Mouse (Mus musculus) liver, embryonic 12.5 days (tissue): ENCODE data around the gene Stra8. TPM values are rescaled to one million over a fixed set of nuclear protein-coding genes. Genes with fewer than 3 reads are reported as not detected.

Source experiments
- ATAC-seq: fragments of 200-750 bp; cut with Nextera tagmentation; 2 replicates; pipeline ENCODE4 v1.8.0; 2017; ENCODE audit warnings: moderate number of reproducible peaks, mild to moderate bottlenecking, moderate library complexity
- H3K27ac ChIP-seq: fragments of 300-500 bp; sonication (generic); 2 replicates; pipeline ENCODE4 v1.5.1; 2016; ENCODE audit warnings: mild to moderate bottlenecking
- H3K27me3 ChIP-seq: fragments of 300-500 bp; sonication (generic); replicated peaks from 2 replicates; pipeline ENCODE4 v1.6.1; 2016; ENCODE audit warnings: mild to moderate bottlenecking, moderate library complexity
- H3K36me3 ChIP-seq: fragments of 300-500 bp; sonication (generic); 2 replicates; pipeline ENCODE4 v1.6.1; 2016; ENCODE audit warnings: mild to moderate bottlenecking, moderate library complexity
- H3K4me1 ChIP-seq: fragments of 300-500 bp; sonication (generic); 2 replicates; pipeline ENCODE4 v1.6.1; 2016
- H3K4me2 ChIP-seq: fragments of 300-500 bp; sonication (generic); 2 replicates; pipeline ENCODE4 v1.6.1; 2016; ENCODE audit warnings: mild to moderate bottlenecking, moderate library complexity
- H3K4me3 ChIP-seq: fragments of 300-500 bp; sonication (generic); 2 replicates; pipeline ENCODE4 v1.5.1; 2016; ENCODE audit warnings: mild to moderate bottlenecking, moderate library complexity
- H3K9ac ChIP-seq: fragments of 300-500 bp; sonication (generic); 2 replicates; pipeline ENCODE4 v1.6.1; 2016; ENCODE audit warnings: mild to moderate bottlenecking, moderate library complexity
- H3K9me3 ChIP-seq: fragments of 300-500 bp; sonication (generic); replicated peaks from 2 replicates; pipeline ENCODE4 v1.6.1; 2016; ENCODE audit warnings: mild to moderate bottlenecking, moderate library complexity
- WGBS: fragments of 180-500 bp; shearing (Covaris S2); methylation state at CpG from one replicate; pipeline ENCODE4 v1.1.7; 2016; ENCODE audit not compliant: insufficient replicate concordance; 5-methylcytosine and 5-hydroxymethylcytosine counted together
- polyA plus RNA-seq: library from polyadenylated mRNA; unstranded; fragments of >200 nt; fragmentation: Nextera tagmentation; extraction: Ambion mirVana; gene quantifications from 2 replicates; pipeline ENCODE4 v1.2.1, GENCODE M21; 2016

The Stra8 gene
- polyA plus RNA-seq, 1 experiment from 2014 or later = not detected

- Histone ChIP-seq H3K4me1 (peaks cover 8% of the 10 kb centered on the region), H3K4me3 (no peak overlapping the region), H3K9ac (no peak overlapping the region), H3K36me3 (no peaks in the 10 kb centered on the region), H3K27ac (no peak overlapping the region), H3K27me3 (peaks cover 6% of the 10 kb centered on the region; the same call in 1 of the 2 replicates), H3K9me3 (no peaks in the 10 kb centered on the region), H3K4me2 (no peak overlapping the region)
- ATAC-seq = peak; percentile 69
- 46% methylated on average over 14 of the region's 14 CpGs for WGBS
Observed at GRCm38 (mm10) chr6:34921941-34922340, 2.0 kb downstream of the Stra8 start.

GRCm38 (mm10) chr6:34927156-34927555 is 7.2 kb downstream of the Stra8 start:
- H3K27me3 ChIP-seq = no peaks in the 10 kb centered on the region

GRCm38 (mm10) chr6:34927594-34927993 is 7.6 kb downstream of the Stra8 start:
- ATAC-seq = no peak
- no peak overlapping the region for H3K27ac ChIP-seq
- H3K9ac ChIP-seq = no peak overlapping the region
- 89% methylated on average over 8 of the region's 8 CpGs for WGBS
- no peaks in the 10 kb centered on the region for H3K4me1 ChIP-seq
- H3K4me3 ChIP-seq = no peak overlapping the region
- no peaks in the 10 kb centered on the region for H3K27me3 ChIP-seq
- H3K36me3 ChIP-seq = no peaks in the 10 kb centered on the region
- no peaks in the 10 kb centered on the region for H3K9me3 ChIP-seq
- no peak overlapping the region for H3K4me2 ChIP-seq

More at GRCm38 (mm10) chr6:34927156-34927555, 7.2 kb downstream of the Stra8 start:
- no peaks in the 10 kb centered on the region for H3K9me3 ChIP-seq
- H3K27ac ChIP-seq = no peak overlapping the region
- H3K4me2 ChIP-seq = no peak overlapping the region
- 39% methylated on average over 4 of the region's 4 CpGs for WGBS
- H3K4me1 ChIP-seq = no peaks in the 10 kb centered on the region
- H3K36me3 ChIP-seq = no peaks in the 10 kb centered on the region
- no peak overlapping the region for H3K4me3 ChIP-seq
- peak; percentile 32; the same call in 1 of the 2 replicates for ATAC-seq
- H3K9ac ChIP-seq = no peak overlapping the region

GRCm38 (mm10) chr6:34932633-34933032 is 12.7 kb downstream of the Stra8 start:
- Histone ChIP-seq H3K9ac (no peak overlapping the region), H3K4me2 (no peak overlapping the region), H3K4me1 (no peaks in the 10 kb centered on the region), H3K36me3 (no peaks in the 10 kb centered on the region), H3K27ac (no peak overlapping the region), H3K9me3 (no peaks in the 10 kb centered on the region), H3K27me3 (no peaks in the 10 kb centered on the region), H3K4me3 (no peak overlapping the region)
- WGBS = 66% methylated on average over 1 of the region's 1 CpGs
- no peak for ATAC-seq

GRCm38 (mm10) chr6:34936743-34937142 is 16.8 kb downstream of the Stra8 start:
- Histone ChIP-seq H3K4me1 (peaks cover 9% of the 10 kb centered on the region; the same call in 1 of the 2 replicates), H3K27me3 (no peaks in the 10 kb centered on the region), H3K27ac (no peak overlapping the region), H3K9ac (no peak overlapping the region), H3K4me2 (no peak overlapping the region), H3K4me3 (no peak overlapping the region), H3K36me3 (no peaks in the 10 kb centered on the region), H3K9me3 (no peaks in the 10 kb centered on the region)
- 54% methylated on average over 5 of the region's 5 CpGs for WGBS
- no peak for ATAC-seq

GRCm38 (mm10) chr6:34938280-34938928 is 18.4 kb downstream of the Stra8 start:
- ATAC-seq = no peak
- Histone ChIP-seq H3K36me3 (no peaks in the 10 kb centered on the region), H3K4me1 (peaks cover 9% of the 10 kb centered on the region; the same call in 1 of the 2 replicates), H3K4me2 (no peak overlapping the region), H3K9me3 (no peaks in the 10 kb centered on the region), H3K9ac (no peak overlapping the region), H3K27ac (0 out of 2 replicates have a peak overlapping the region, but pooled peaks have one; percentile 24), H3K4me3 (no peak overlapping the region), H3K27me3 (0 out of 2 replicates have a peak, but pooled peaks cover 1% of the 10 kb centered on the region)
- 49% methylated on average over 7 of the region's 7 CpGs for WGBS

GRCm38 (mm10) chr6:34938929-34939325 is 19.0 kb downstream of the Stra8 start:
- Histone ChIP-seq H3K36me3 (no peaks in the 10 kb centered on the region), H3K4me1 (peaks cover 9% of the 10 kb centered on the region; the same call in 1 of the 2 replicates), H3K9me3 (no peaks in the 10 kb centered on the region), H3K27ac (no peak overlapping the region), H3K27me3 (0 out of 2 replicates have a peak, but pooled peaks cover 7% of the 10 kb centered on the region), H3K9ac (no peak overlapping the region), H3K4me2 (no peak overlapping the region), H3K4me3 (no peak overlapping the region)
- WGBS = 36% methylated on average over 4 of the region's 4 CpGs
- ATAC-seq = no peak

- H3K4me3 ChIP-seq = no peak overlapping the region
- H3K36me3 ChIP-seq = no peaks in the 10 kb centered on the region
- H3K4me1 ChIP-seq = peaks cover 9% of the 10 kb centered on the region; the same call in 1 of the 2 replicates
- H3K9ac ChIP-seq = no peak overlapping the region
- no peaks in the 10 kb centered on the region for H3K9me3 ChIP-seq
- H3K4me2 ChIP-seq = no peak overlapping the region
- no peak for ATAC-seq
- H3K27me3 ChIP-seq = 0 out of 2 replicates have a peak, but pooled peaks cover 10% of the 10 kb centered on the region
- WGBS = 78% methylated on average over 8 of the region's 8 CpGs
- no peak overlapping the region for H3K27ac ChIP-seq
Observed at GRCm38 (mm10) chr6:34939451-34939850, 19.5 kb downstream of the Stra8 start.

- WGBS = 60% methylated on average over 2 of the region's 2 CpGs
- H3K27ac ChIP-seq = no peak overlapping the region
- ATAC-seq = no peak
- no peak overlapping the region for H3K9ac ChIP-seq
- no peaks in the 10 kb centered on the region for H3K36me3 ChIP-seq
- no peak overlapping the region for H3K4me3 ChIP-seq
- H3K4me1 ChIP-seq = peaks cover 9% of the 10 kb centered on the region; the same call in 1 of the 2 replicates
- no peaks in the 10 kb centered on the region for H3K9me3 ChIP-seq
- 0 out of 2 replicates have a peak, but pooled peaks cover 10% of the 10 kb centered on the region for H3K27me3 ChIP-seq
- H3K4me2 ChIP-seq = no peak overlapping the region
Observed at GRCm38 (mm10) chr6:34941496-34941895, 21.5 kb downstream of the Stra8 start.

GRCm38 (mm10) chr6:34942446-34942845 is 22.5 kb downstream of the Stra8 start:
- H3K27me3 ChIP-seq = 0 out of 2 replicates have a peak, but pooled peaks cover 10% of the 10 kb centered on the region
- ATAC-seq = no peak
- H3K4me3 ChIP-seq = no peak overlapping the region
- no peaks in the 10 kb centered on the region for H3K9me3 ChIP-seq
- no peak overlapping the region for H3K27ac ChIP-seq
- 69% methylated on average over 9 of the region's 9 CpGs for WGBS
- no peak overlapping the region for H3K4me2 ChIP-seq
- H3K9ac ChIP-seq = no peak overlapping the region
- no peaks in the 10 kb centered on the region for H3K36me3 ChIP-seq
- H3K4me1 ChIP-seq = peaks cover 9% of the 10 kb centered on the region; the same call in 1 of the 2 replicates

- no peak overlapping the region for H3K9ac ChIP-seq
- H3K27me3 ChIP-seq = peaks cover 19% of the 10 kb centered on the region
- H3K36me3 ChIP-seq = no peaks in the 10 kb centered on the region
- 56% methylated on average over 5 of the region's 5 CpGs for WGBS
- H3K4me1 ChIP-seq = peaks cover 8% of the 10 kb centered on the region; the same call in 1 of the 2 replicates
- H3K4me2 ChIP-seq = no peak overlapping the region
- H3K27ac ChIP-seq = no peak overlapping the region
- ATAC-seq = no peak
- H3K4me3 ChIP-seq = no peak overlapping the region
- no peaks in the 10 kb centered on the region for H3K9me3 ChIP-seq
Observed at GRCm38 (mm10) chr6:34943499-34943898, 23.5 kb downstream of the Stra8 start.

GRCm38 (mm10) chr6:34946486-34947079 is 26.6 kb downstream of the Stra8 start:
- no peak for ATAC-seq
- Histone ChIP-seq H3K4me1 (0 out of 2 replicates have a peak, but pooled peaks cover 4% of the 10 kb centered on the region), H3K4me3 (no peak overlapping the region), H3K27ac (no peak overlapping the region), H3K9ac (no peak overlapping the region), H3K4me2 (no peak overlapping the region), H3K27me3 (peaks cover 37% of the 10 kb centered on the region), H3K36me3 (no peaks in the 10 kb centered on the region), H3K9me3 (no peaks in the 10 kb centered on the region)
- WGBS = 68% methylated on average over 1 of the region's 1 CpGs
